ENCODE assay signal across 35 mouse cellular contexts in the genomic region with DNA sequence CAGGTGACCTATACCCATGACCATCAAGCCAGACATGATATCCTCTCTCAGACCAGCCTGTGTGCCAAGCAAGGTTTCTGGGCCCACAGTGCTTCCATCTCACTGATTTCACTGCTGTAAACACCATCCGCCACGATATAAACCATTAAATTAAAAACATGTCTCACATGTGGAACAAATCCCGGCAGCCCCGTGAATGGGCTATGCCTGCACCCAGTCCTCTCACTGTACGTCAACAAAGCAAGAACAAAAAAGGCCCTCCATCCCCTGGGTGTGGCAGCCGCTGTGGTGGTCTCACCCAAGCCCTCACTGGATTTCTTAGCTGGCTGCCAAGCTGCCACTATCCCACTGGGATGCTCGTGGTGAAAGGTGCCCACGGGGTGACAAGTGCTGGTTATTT. TPM values are rescaled to one million over a fixed set of nuclear protein-coding genes. Genes with fewer than 3 reads are reported as not detected.
A peak's percentile ranks its signal among the peaks of the same experiment; 100 is the strongest.
DNase-seq lines count a peak whose midpoint lies in the region; ATAC-seq and TF ChIP-seq lines count a peak whose summit lies in the region.
"Had no signal": no experiment of that assay in that cellular context is flagged by ENCODE, and none has a peak within 500 bp of the region (broad histone marks: within the 10 kb centered on the region; RNA-seq: fewer than 3 reads in every experiment).

No protein-coding gene starts in this region.

- no peak for DNase-seq in forebrain, embryonic 10.5 days (ENCODE audit: extremely low spot score, low spot score)
- DNase-seq in forebrain, embryonic 14.5 days (ENCODE audit: low spot score), result no peak
- no peak for DNase-seq in embryonic facial prominence, embryonic 10.5 days (ENCODE audit: low spot score)
- peak; percentile 54 for DNase-seq in limb, embryonic 14.5 days (ENCODE audit: low spot score)
- no peak for DNase-seq in spleen, postnatal 4 days (ENCODE audit: low spot score in 2 of 2)
- DNase-seq in kidney, adult 18-20 months, result no peak
- DNase-seq: adrenal gland, postnatal 36 days; cerebellum, adult 18-20 months; cerebellum, postnatal 10 days; gastrocnemius, postnatal 36 days; heart, adult 2 months; heart, postnatal 10 days; kidney, adult 2 months; kidney, postnatal 4 days; layer of hippocampus, postnatal 36 days; left cerebral cortex, postnatal 4 days; liver, embryonic 13.5 days; lung, adult 18-20 months; lung, postnatal 14 days; right cerebral cortex, adult 18-20 months; thymus, postnatal 4 days had no signal

- WGBS in forebrain, embryonic 10.5 days, result 68% methylated on average over 8 of the region's 8 CpGs
- 74% methylated on average over 8 of the region's 8 CpGs for WGBS in forebrain, embryonic 14.5 days
- WGBS in embryonic facial prominence, embryonic 10.5 days, result 65% methylated on average over 8 of the region's 8 CpGs
- 32% methylated on average over 8 of the region's 8 CpGs for WGBS in embryonic facial prominence, embryonic 15.5 days
- 28% methylated on average over 8 of the region's 8 CpGs for WGBS in limb, embryonic 14.5 days

- no peak for TF ChIP-seq POLR2A in limb, embryonic 14.5 days (IDR thresholded peaks at IDR 0.05; ENCODE audit: borderline replicate concordance, extremely low read depth, insufficient read depth, insufficient read length)

- H3K4me2 ChIP-seq in forebrain, embryonic 14.5 days (ENCODE audit: low read length), result no peak overlapping the region
- H3K4me2 ChIP-seq in embryonic facial prominence, embryonic 15.5 days (replicated peaks), result no peak overlapping the region
- no peak overlapping the region for H3K4me2 ChIP-seq in limb, embryonic 14.5 days (replicated peaks; ENCODE audit: low read depth, low read length, severe bottlenecking)
- H3K4me2 ChIP-seq: forebrain, embryonic 15.5 days; heart, embryonic 13.5 days; liver, embryonic 13.5 days; midbrain, embryonic 15.5 days had no signal

- H3K27ac ChIP-seq in forebrain, embryonic 10.5 days, result peak overlapping the region; percentile 32; the same call in 1 of the 2 replicates
- H3K27ac ChIP-seq in forebrain, embryonic 14.5 days (ENCODE audit: low read depth, low read length), result no peak overlapping the region
- peak overlapping the region; percentile 83; the same call in 1 of the 2 replicates for H3K27ac ChIP-seq in embryonic facial prominence, embryonic 10.5 days (replicated peaks)
- H3K27ac ChIP-seq in embryonic facial prominence, embryonic 15.5 days (replicated peaks), result peak overlapping the region; percentile 91
- H3K27ac ChIP-seq in limb, embryonic 14.5 days (replicated peaks; ENCODE audit: low read depth, low read length), result peak overlapping the region; percentile 58
- H3K27ac ChIP-seq: forebrain, embryonic 15.5 days; heart, adult 2 months; heart, embryonic 13.5 days; liver, embryonic 13.5 days; midbrain, embryonic 15.5 days had no signal

- H3K4me1 ChIP-seq in forebrain, embryonic 10.5 days, result peaks cover 26% of the 10 kb centered on the region
- no peaks in the 10 kb centered on the region for H3K4me1 ChIP-seq in forebrain, embryonic 14.5 days (ENCODE audit: control insufficient read depth, insufficient read depth, low read length)
- H3K4me1 ChIP-seq in embryonic facial prominence, embryonic 10.5 days, result peaks cover 42% of the 10 kb centered on the region
- H3K4me1 ChIP-seq in embryonic facial prominence, embryonic 15.5 days, result peaks cover 43% of the 10 kb centered on the region
- peaks cover 26% of the 10 kb centered on the region for H3K4me1 ChIP-seq in limb, embryonic 14.5 days (ENCODE audit: control insufficient read depth, insufficient read depth, low read length)
- H3K4me1 ChIP-seq: forebrain, embryonic 15.5 days; midbrain, embryonic 15.5 days had no signal

- no peak overlapping the region for H3K4me3 ChIP-seq in forebrain, embryonic 10.5 days
- H3K4me3 ChIP-seq in forebrain, embryonic 14.5 days (ENCODE audit: low read depth, low read length), result no peak overlapping the region
- no peak overlapping the region for H3K4me3 ChIP-seq in embryonic facial prominence, embryonic 10.5 days
- H3K4me3 ChIP-seq in embryonic facial prominence, embryonic 15.5 days (replicated peaks), result no peak overlapping the region
- no peak overlapping the region for H3K4me3 ChIP-seq in limb, embryonic 14.5 days (replicated peaks; ENCODE audit: low read length)
- H3K4me3 ChIP-seq: forebrain, embryonic 15.5 days; heart, adult 2 months; heart, embryonic 13.5 days; hindbrain, embryonic 10.5 days; liver, embryonic 13.5 days; midbrain, embryonic 15.5 days had no signal

- peaks cover 10% of the 10 kb centered on the region for H3K36me3 ChIP-seq in forebrain, embryonic 10.5 days (replicated peaks)
- peaks cover 7% of the 10 kb centered on the region for H3K36me3 ChIP-seq in forebrain, embryonic 14.5 days (ENCODE audit: control insufficient read depth, insufficient read depth, low read length)
- peaks cover 26% of the 10 kb centered on the region for H3K36me3 ChIP-seq in embryonic facial prominence, embryonic 10.5 days (replicated peaks)
- H3K36me3 ChIP-seq in embryonic facial prominence, embryonic 15.5 days, result 0 out of 2 replicates have a peak, but pooled peaks cover 2% of the 10 kb centered on the region
- peaks cover 18% of the 10 kb centered on the region; the same call in 1 of the 2 replicates for H3K36me3 ChIP-seq in limb, embryonic 14.5 days (ENCODE audit: control insufficient read depth, insufficient read depth, low read length)
- H3K36me3 ChIP-seq: midbrain, embryonic 15.5 days had no signal

- no peaks in the 10 kb centered on the region for H3K9me3 ChIP-seq in forebrain, embryonic 10.5 days
- no peaks in the 10 kb centered on the region for H3K9me3 ChIP-seq in forebrain, embryonic 14.5 days (replicated peaks; ENCODE audit: control insufficient read depth, low read length)
- no peaks in the 10 kb centered on the region for H3K9me3 ChIP-seq in embryonic facial prominence, embryonic 10.5 days
- no peaks in the 10 kb centered on the region for H3K9me3 ChIP-seq in embryonic facial prominence, embryonic 15.5 days (replicated peaks)
- H3K9me3 ChIP-seq in limb, embryonic 14.5 days (ENCODE audit: control insufficient read depth, low read length), result no peaks in the 10 kb centered on the region
- H3K9me3 ChIP-seq: forebrain, embryonic 15.5 days; G1E; heart, embryonic 13.5 days; hindbrain, embryonic 10.5 days; liver, embryonic 13.5 days; midbrain, embryonic 15.5 days had no signal

- no peak for ATAC-seq in forebrain, embryonic 14.5 days
- ATAC-seq in embryonic facial prominence, embryonic 15.5 days (ENCODE audit: insufficient number of reproducible peaks, low FRiP score, low TSS enrichment, low read depth), result peak; percentile 65; the same call in 1 of the 2 replicates
- ATAC-seq in limb, embryonic 14.5 days (ENCODE audit: low FRiP score, low read depth), result peak; percentile 34; the same call in 1 of the 2 replicates
- ATAC-seq: forebrain, embryonic 15.5 days; hindbrain, embryonic 16.5 days; midbrain, embryonic 15.5 days; Patski had no signal

- H3K27me3 ChIP-seq in forebrain, embryonic 10.5 days (ENCODE audit: poor library complexity, severe bottlenecking), result no peaks in the 10 kb centered on the region
- no peaks in the 10 kb centered on the region for H3K27me3 ChIP-seq in forebrain, embryonic 14.5 days (replicated peaks; ENCODE audit: control insufficient read depth, insufficient read depth, low read length)
- H3K27me3 ChIP-seq in embryonic facial prominence, embryonic 10.5 days (replicated peaks; ENCODE audit: low read depth, poor library complexity, severe bottlenecking), result no peaks in the 10 kb centered on the region
- H3K27me3 ChIP-seq in embryonic facial prominence, embryonic 15.5 days, result no peaks in the 10 kb centered on the region
- H3K27me3 ChIP-seq in limb, embryonic 14.5 days (ENCODE audit: control insufficient read depth, insufficient read depth, low read length), result no peaks in the 10 kb centered on the region
- H3K27me3 ChIP-seq: forebrain, embryonic 15.5 days; heart, embryonic 13.5 days; liver, embryonic 13.5 days; midbrain, embryonic 15.5 days; Patski had no signal

- H3K9ac ChIP-seq in forebrain, embryonic 14.5 days (ENCODE audit: low read length), result no peak overlapping the region
- no peak overlapping the region for H3K9ac ChIP-seq in embryonic facial prominence, embryonic 15.5 days
- no peak overlapping the region for H3K9ac ChIP-seq in limb, embryonic 14.5 days (ENCODE audit: low read depth, low read length, severe bottlenecking)
- H3K9ac ChIP-seq: forebrain, embryonic 15.5 days; heart, embryonic 13.5 days; liver, embryonic 13.5 days; midbrain, embryonic 15.5 days had no signal

RNA-seq across cellular contexts. Expression of gene Prss38, which starts 24.4 kb away (rescaled TPM):
- not detected in 2 replicates for polyA plus RNA-seq in forebrain, embryonic 10.5 days (2016; fragmentation: Nextera tagmentation; extraction: Ambion mirVana)
- polyA plus RNA-seq in forebrain, embryonic 14.5 days (2014; fragmentation: Nextera tagmentation; extraction: Ambion mirVana), result not detected in 2 replicates
- not detected in 2 replicates for polyA plus RNA-seq in embryonic facial prominence, embryonic 10.5 days (2016; fragmentation: Nextera tagmentation; extraction: Ambion mirVana)
- not detected in 2 replicates for polyA plus RNA-seq in embryonic facial prominence, embryonic 15.5 days (2015; fragmentation: Nextera tagmentation; extraction: Ambion mirVana)
- polyA plus RNA-seq in limb, embryonic 14.5 days (2012; rRNA removed), result 0.13 and 0.33 TPM in 2 replicates
- not detected in 2 replicates for polyA plus RNA-seq in limb, embryonic 14.5 days (2014; fragmentation: Nextera tagmentation; extraction: Ambion mirVana)
- polyA plus RNA-seq: forebrain, embryonic 15.5 days; G1E; heart, adult 2 months; heart, embryonic 13.5 days; hindbrain, embryonic 10.5 days; hindbrain, embryonic 16.5 days; intestine, embryonic 14.5 days; kidney, adult 2 months; kidney, embryonic 16.5 days; liver, embryonic 13.5 days; neural tube, embryonic 11.5 days; Patski; spleen, adult 2 months; stomach, embryonic 14.5 days; thymus, postnatal 0 days had no signal

RNA-seq across cellular contexts. Expression of gene Jmjd4, which starts 50.0 kb away (rescaled TPM):
- polyA plus RNA-seq in forebrain, embryonic 10.5 days (2016; fragmentation: Nextera tagmentation; extraction: Ambion mirVana), result 19.7 and 20.9 TPM in 2 replicates
- polyA plus RNA-seq in forebrain, embryonic 14.5 days (2014; fragmentation: Nextera tagmentation; extraction: Ambion mirVana), result 12.0 and 12.4 TPM in 2 replicates
- 19.1 and 19.6 TPM in 2 replicates for polyA plus RNA-seq in embryonic facial prominence, embryonic 10.5 days (2016; fragmentation: Nextera tagmentation; extraction: Ambion mirVana)
- polyA plus RNA-seq in embryonic facial prominence, embryonic 15.5 days (2015; fragmentation: Nextera tagmentation; extraction: Ambion mirVana), result 10.8 and 12.1 TPM in 2 replicates
- polyA plus RNA-seq in limb, embryonic 14.5 days (2012; rRNA removed), result 11.5 and 12.7 TPM in 2 replicates
- polyA plus RNA-seq in limb, embryonic 14.5 days (2014; fragmentation: Nextera tagmentation; extraction: Ambion mirVana), result 11.7 and 12.6 TPM in 2 replicates

RNA-seq across cellular contexts. Expression of gene Snap47, which starts 51.2 kb away (rescaled TPM):
- 111 and 114 TPM in 2 replicates for polyA plus RNA-seq in forebrain, embryonic 10.5 days (2016; fragmentation: Nextera tagmentation; extraction: Ambion mirVana)
- 428 and 481 TPM in 2 replicates for polyA plus RNA-seq in forebrain, embryonic 14.5 days (2014; fragmentation: Nextera tagmentation; extraction: Ambion mirVana)
- polyA plus RNA-seq in embryonic facial prominence, embryonic 10.5 days (2016; fragmentation: Nextera tagmentation; extraction: Ambion mirVana), result 128 and 134 TPM in 2 replicates
- 115 and 121 TPM in 2 replicates for polyA plus RNA-seq in embryonic facial prominence, embryonic 15.5 days (2015; fragmentation: Nextera tagmentation; extraction: Ambion mirVana)
- polyA plus RNA-seq in limb, embryonic 14.5 days (2012; rRNA removed), result 88.9 and 94.2 TPM in 2 replicates
- 127 and 139 TPM in 2 replicates for polyA plus RNA-seq in limb, embryonic 14.5 days (2014; fragmentation: Nextera tagmentation; extraction: Ambion mirVana)
